Mouse (Mus musculus) CH12.LX (cell line): Measurements from ENCODE around the gene Trem1. TPM values are rescaled to one million over a fixed set of nuclear protein-coding genes. Genes with fewer than 3 reads are reported as not detected.

Experiments used
- DNase-seq: peaks from one replicate; pipeline ENCODE4 v3.0.0-alpha.2; 2013; ENCODE audit errors: extremely low read depth
- H3K27ac ChIP-seq: 2 replicates; pipeline ENCODE4 v1.5.1; 2012; ENCODE audit warnings: low read depth, mild to moderate bottlenecking, control low read depth, moderate library complexity; ENCODE audit not compliant: insufficient read depth
- H3K27me3 ChIP-seq: replicated peaks from 2 replicates; pipeline ENCODE3; 2012; ENCODE audit warnings: inconsistent platforms
- H3K36me3 ChIP-seq, 2 experiments: replicated peaks in 1 of 2; 2 replicates each; pipeline versions ENCODE3 to v1.6.1; 2012; ENCODE audit warnings: inconsistent platforms in 1 of 2, low read length in 1 of 2, mild to moderate bottlenecking in 1 of 2, mixed read lengths in 1 of 2, moderate library complexity in 1 of 2; ENCODE audit not compliant: control insufficient read depth in 1 of 2, insufficient read depth in 1 of 2
- H3K4me1 ChIP-seq, 2 experiments: 2 replicates each; pipeline ENCODE4 v1.6.1; 2012; ENCODE audit warnings: inconsistent platforms in 1 of 2, moderate library complexity in 1 of 2; ENCODE audit not compliant: insufficient read depth in 2 of 2, control insufficient read depth in 1 of 2
- H3K4me2 ChIP-seq: 2 replicates; pipeline ENCODE4 v1.6.1; 2012; ENCODE audit warnings: low read depth, mild to moderate bottlenecking, control low read depth; ENCODE audit not compliant: poor library complexity, insufficient read depth, severe bottlenecking
- H3K4me3 ChIP-seq, 3 experiments: fragments of 150-350 bp in 1 of 3; sonication (generic) in 1 of 3; replicated peaks in 1 of 3; 2 replicates each; pipeline versions ENCODE3 to v1.5.1; 2011 to 2012; ENCODE audit warnings: low read depth in 2 of 3, low read length in 2 of 3, mild to moderate bottlenecking in 2 of 3, moderate library complexity in 2 of 3, control low read depth in 1 of 3, improper control_type of control experiment in 1 of 3, inconsistent platforms in 1 of 3, mixed read lengths in 1 of 3; ENCODE audit not compliant: poor library complexity in 1 of 3
- H3K79me2 ChIP-seq: replicated peaks from 2 replicates; pipeline ENCODE4 v1.6.1; 2012; ENCODE audit warnings: mild to moderate bottlenecking, moderate library complexity; ENCODE audit not compliant: control insufficient read depth, poor library complexity, insufficient read depth, severe bottlenecking; ENCODE audit errors: extremely low read depth
- H3K9ac ChIP-seq: 2 replicates; pipeline ENCODE4 v1.6.1; 2012; ENCODE audit warnings: low read depth, mild to moderate bottlenecking, control low read depth, moderate library complexity; ENCODE audit not compliant: insufficient read depth
- H3K9me3 ChIP-seq: replicated peaks from 2 replicates; pipeline ENCODE3; 2012; ENCODE audit warnings: low read length, inconsistent platforms, mixed read lengths
- BHLHE40 ChIP-seq: IDR thresholded peaks from 2 replicates; pipeline ENCODE4 v1.6.1; 2011; ENCODE audit warnings: mild to moderate bottlenecking, low read depth, low read length, improper control_type of control experiment
- CHD1 ChIP-seq: IDR thresholded peaks from 2 replicates; pipeline ENCODE4 v1.6.1; 2012; ENCODE audit warnings: low read depth, low read length, improper control_type of control experiment, inconsistent platforms
- CTCF ChIP-seq, 2 experiments: IDR thresholded peaks in 1 of 2; conservative IDR thresholded peaks in 1 of 2; 2 replicates each; pipeline ENCODE4 v1.5.1; 2011 to 2012; ENCODE audit warnings: low read depth in 2 of 2, low read length in 2 of 2, improper control_type of control experiment in 1 of 2, inconsistent platforms in 1 of 2, mild to moderate bottlenecking in 1 of 2, moderate library complexity in 1 of 2
- E2F4 ChIP-seq: IDR thresholded peaks from 2 replicates; pipeline ENCODE4 v1.6.1; 2011; ENCODE audit warnings: low read depth, low read length, improper control_type of control experiment; ENCODE audit not compliant: insufficient replicate concordance
- EP300 ChIP-seq: IDR thresholded peaks from 2 replicates; pipeline ENCODE4 v1.6.1; 2011; ENCODE audit warnings: low read length, improper control_type of control experiment
- GABPA ChIP-seq: IDR thresholded peaks from 2 replicates; pipeline ENCODE4 v1.6.1; 2012; ENCODE audit warnings: low read depth, low read length, improper control_type of control experiment, inconsistent platforms; ENCODE audit not compliant: insufficient replicate concordance
- HCFC1 ChIP-seq: IDR thresholded peaks from 2 replicates; pipeline ENCODE4 v1.6.1; 2012; ENCODE audit warnings: low read depth, mild to moderate bottlenecking, inconsistent platforms, low read length, improper control_type of control experiment
- IRF4 ChIP-seq: IDR thresholded peaks from 2 replicates; pipeline ENCODE4 v1.6.1; 2014; ENCODE audit warnings: low read depth, mild to moderate bottlenecking, inconsistent platforms, low read length, improper control_type of control experiment
- JUND ChIP-seq: conservative IDR thresholded peaks from 2 replicates; pipeline ENCODE4 v1.6.1; 2011; ENCODE audit warnings: low read depth, low read length, improper control_type of control experiment
- KAT2A ChIP-seq: IDR thresholded peaks from 2 replicates; pipeline ENCODE4 v1.6.1; 2012; ENCODE audit warnings: low read length, improper control_type of control experiment, inconsistent platforms; ENCODE audit not compliant: insufficient replicate concordance
- MAFK ChIP-seq: IDR thresholded peaks from 2 replicates; pipeline ENCODE4 v1.6.1; 2011; ENCODE audit warnings: low read length, improper control_type of control experiment; ENCODE audit not compliant: insufficient replicate concordance
- MAZ ChIP-seq: IDR thresholded peaks from 2 replicates; pipeline ENCODE4 v1.6.1; 2012; ENCODE audit warnings: low read depth, mild to moderate bottlenecking, inconsistent platforms, low read length, improper control_type of control experiment, moderate library complexity
- MEF2A ChIP-seq: IDR thresholded peaks from 2 replicates; pipeline ENCODE4 v1.6.1; 2014; ENCODE audit warnings: low read depth, mild to moderate bottlenecking, inconsistent platforms, low read length, improper control_type of control experiment, borderline replicate concordance
- MYC ChIP-seq: IDR thresholded peaks from 2 replicates; pipeline ENCODE4 v1.6.1; 2011; ENCODE audit warnings: low read depth, mild to moderate bottlenecking, improper control_type of control experiment, low read length
- NELFE ChIP-seq: IDR thresholded peaks from 2 replicates; pipeline ENCODE4 v1.6.1; 2011; ENCODE audit warnings: low read depth, low read length, improper control_type of control experiment
- PAX5 ChIP-seq: IDR thresholded peaks from 2 replicates; pipeline ENCODE4 v1.6.1; 2012; ENCODE audit warnings: low read length, inconsistent platforms, mixed read lengths
- POLR2AphosphoS2 ChIP-seq: IDR thresholded peaks from 2 replicates; pipeline ENCODE4 v1.6.1; 2011; ENCODE audit warnings: low read depth, low read length, improper control_type of control experiment
- RAD21 ChIP-seq: IDR thresholded peaks from 2 replicates; pipeline ENCODE4 v1.6.1; 2011; ENCODE audit warnings: low read depth, mild to moderate bottlenecking, low read length, improper control_type of control experiment, moderate library complexity
- RCOR1 ChIP-seq: conservative IDR thresholded peaks from 2 replicates; pipeline ENCODE4 v1.6.1; 2012; ENCODE audit warnings: low read depth, mild to moderate bottlenecking, inconsistent platforms, low read length, improper control_type of control experiment
- SIN3A ChIP-seq: IDR thresholded peaks from 2 replicates; pipeline ENCODE4 v1.6.1; 2012; ENCODE audit warnings: low read length, improper control_type of control experiment, inconsistent platforms
- TBP ChIP-seq: conservative IDR thresholded peaks from 2 replicates; pipeline ENCODE4 v1.6.1; 2011; ENCODE audit warnings: low read depth, low read length, improper control_type of control experiment
- TCF12 ChIP-seq: IDR thresholded peaks from 2 replicates; pipeline ENCODE4 v1.6.1; 2014; ENCODE audit warnings: low read depth, mild to moderate bottlenecking, inconsistent platforms, low read length, improper control_type of control experiment
- USF2 ChIP-seq: conservative IDR thresholded peaks from 2 replicates; pipeline ENCODE4 v1.6.1; 2011; ENCODE audit warnings: low read depth, low read length, improper control_type of control experiment
- ZC3H11A ChIP-seq: IDR thresholded peaks from 2 replicates; pipeline ENCODE4 v1.6.1; 2012; ENCODE audit warnings: low read depth, mild to moderate bottlenecking, inconsistent platforms, low read length, improper control_type of control experiment
- dilution Hi-C: fragments of 300-500 bp; cut with MboI; formaldehyde crosslinking; loops from 2 replicates; pipeline ENCODE4 v1.14.3; 2020; ENCODE audit warnings: low sequenced_read_pairs; ENCODE audit not compliant: extremely low pct_unique_long_range_greater_than_20kb, extremely low pct_ligation_motif_present
- in situ Hi-C: fragments of 300-500 bp; cut with MboI; formaldehyde crosslinking; loops from 3 replicates; pipeline ENCODE4 v1.14.3; 2019; ENCODE audit warnings: low sequenced_read_pairs, low pct_ligation_motif_present, low pct_unique_long_range_greater_than_20kb, mixed read lengths
- polyA plus RNA-seq: library from polyadenylated mRNA; unstranded; fragments of >175 nt; gene quantifications from 2 replicates; pipeline ENCODE4 v1.2.1, GENCODE M21; 2012; ENCODE audit warnings: low read depth; ENCODE audit not compliant: insufficient read length
- total RNA-seq, 2 experiments: library from RNA; depleted of rRNA; stranded (reverse); fragments of 300-350 nt in 1 of 2; fragments of >200 nt in 1 of 2; gene quantifications; 2 replicates each; pipeline ENCODE4 v1.2.3; 2012 to 2014

Trem1 gene
- total and polyA plus RNA-seq, 3 experiments, result 0.17 to 0.29 TPM; not detected in 1

DNA sequence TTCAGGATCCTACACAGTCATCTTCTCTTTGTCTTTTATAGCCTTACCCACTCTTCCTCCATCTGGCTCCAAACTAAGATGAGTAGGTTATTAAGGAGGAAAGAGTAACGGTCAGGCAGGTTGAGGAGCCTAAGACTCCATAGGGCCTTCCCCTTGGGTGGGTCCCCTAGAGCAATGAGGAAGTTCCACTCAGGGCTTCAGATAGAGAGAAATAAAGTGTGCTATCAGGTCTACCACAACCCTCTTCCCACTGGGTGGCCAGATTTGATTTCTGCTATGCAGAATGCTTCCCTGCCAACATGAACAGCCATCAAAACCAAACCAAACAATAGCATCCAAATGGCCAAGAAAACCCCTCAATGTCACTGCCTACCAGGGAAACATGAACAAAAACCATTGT is 35.0 kb downstream of the Trem1 start:
- dilution Hi-C loops, result no loop called here
- H3K4me2 ChIP-seq, result no peak overlapping the region
- in situ Hi-C loops, result no loop called here
- no peak overlapping the region for H3K27ac ChIP-seq
- peaks cover 9 to 36% of the 10 kb centered on the region in 2 experiments; a peak in 2 of 4 replicates for H3K4me1 ChIP-seq
- H3K9ac ChIP-seq, result no peak overlapping the region
- no peaks in the 10 kb centered on the region for H3K9me3 ChIP-seq
- no peaks in the 10 kb centered on the region for H3K27me3 ChIP-seq
- H3K36me3 ChIP-seq, result no peaks in the 10 kb centered on the region
- H3K4me3 ChIP-seq, result no peak overlapping the region
- TF ChIP-seq TCF12, result no peak
- no peak for TF ChIP-seq MYC
- TF ChIP-seq NELFE, result no peak
- no peak for TF ChIP-seq KAT2A
- TF ChIP-seq RAD21, result no peak
- no peak for TF ChIP-seq ZC3H11A
- no peak for TF ChIP-seq MAFK
- no peak for TF ChIP-seq CHD1
- TF ChIP-seq GABPA, result no peak
- TF ChIP-seq MAZ, result no peak
- TF ChIP-seq POLR2AphosphoS2, result no peak
- no peak for TF ChIP-seq TBP
- TF ChIP-seq CTCF (conservative IDR thresholded peaks at IDR 0.05 in 1 of 2, IDR thresholded peaks at IDR 0.05 in 1 of 2; ENCODE audit: low read depth in 2 of 2, low read length in 2 of 2), result no peak
- TF ChIP-seq JUND, result no peak
- no peak for TF ChIP-seq USF2
- TF ChIP-seq MEF2A, result no peak
- TF ChIP-seq EP300, result no peak
- no peak for TF ChIP-seq E2F4
- no peak for TF ChIP-seq IRF4
- no peak for TF ChIP-seq PAX5
- DNase-seq, result no peak
- no peaks in the 10 kb centered on the region for H3K79me2 ChIP-seq

DNA sequence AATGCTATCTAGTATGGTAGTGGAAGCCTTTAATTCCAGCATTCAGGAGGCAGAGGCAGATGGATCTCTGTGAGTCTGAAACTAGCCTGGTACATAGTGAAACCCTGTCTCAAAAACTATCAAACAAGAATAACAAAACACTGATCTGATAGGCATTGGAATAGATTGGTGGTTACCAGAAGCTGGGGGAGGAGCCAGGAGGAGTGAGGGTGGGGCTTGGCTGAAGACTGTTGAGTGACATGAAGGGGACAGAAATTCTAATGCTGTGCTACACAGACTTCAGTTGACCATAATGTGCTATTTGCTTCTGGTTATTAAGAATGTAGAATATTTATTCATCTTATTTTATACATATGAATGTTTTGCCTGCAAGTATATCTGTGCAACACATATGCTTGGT is 35.7 kb downstream of the Trem1 start:
- dilution Hi-C loops, result no loop called here
- Histone ChIP-seq H3K27ac (no peak overlapping the region), H3K9ac (no peak overlapping the region), H3K4me3 (no peak overlapping the region), H3K79me2 (no peaks in the 10 kb centered on the region)
- TF ChIP-seq E2F4 (no peak), HCFC1 (no peak), SIN3A (no peak), BHLHE40 (no peak), RCOR1 (no peak), ZC3H11A (no peak)
- TF ChIP-seq, all 38 proteins: peak for 0
- Histone ChIP-seq H3K36me3 (no peaks in the 10 kb centered on the region), H3K27me3 (no peaks in the 10 kb centered on the region), H3K4me1 (peaks cover 9 to 31% of the 10 kb centered on the region in 2 experiments; a peak in 2 of 4 replicates), H3K9me3 (no peaks in the 10 kb centered on the region), H3K4me2 (no peak overlapping the region)
- in situ Hi-C loops, result no loop called here
- no peak for DNase-seq
